Mouse (Mus musculus): ENCODE measurements around the gene Kdelr3. TPM values are rescaled to one million over a fixed set of nuclear protein-coding genes. Genes with fewer than 3 reads are reported as not detected.

Kdelr3 gene
- polyA plus RNA-seq (2017; shearing (Covaris generic)) = not detected

DNA sequence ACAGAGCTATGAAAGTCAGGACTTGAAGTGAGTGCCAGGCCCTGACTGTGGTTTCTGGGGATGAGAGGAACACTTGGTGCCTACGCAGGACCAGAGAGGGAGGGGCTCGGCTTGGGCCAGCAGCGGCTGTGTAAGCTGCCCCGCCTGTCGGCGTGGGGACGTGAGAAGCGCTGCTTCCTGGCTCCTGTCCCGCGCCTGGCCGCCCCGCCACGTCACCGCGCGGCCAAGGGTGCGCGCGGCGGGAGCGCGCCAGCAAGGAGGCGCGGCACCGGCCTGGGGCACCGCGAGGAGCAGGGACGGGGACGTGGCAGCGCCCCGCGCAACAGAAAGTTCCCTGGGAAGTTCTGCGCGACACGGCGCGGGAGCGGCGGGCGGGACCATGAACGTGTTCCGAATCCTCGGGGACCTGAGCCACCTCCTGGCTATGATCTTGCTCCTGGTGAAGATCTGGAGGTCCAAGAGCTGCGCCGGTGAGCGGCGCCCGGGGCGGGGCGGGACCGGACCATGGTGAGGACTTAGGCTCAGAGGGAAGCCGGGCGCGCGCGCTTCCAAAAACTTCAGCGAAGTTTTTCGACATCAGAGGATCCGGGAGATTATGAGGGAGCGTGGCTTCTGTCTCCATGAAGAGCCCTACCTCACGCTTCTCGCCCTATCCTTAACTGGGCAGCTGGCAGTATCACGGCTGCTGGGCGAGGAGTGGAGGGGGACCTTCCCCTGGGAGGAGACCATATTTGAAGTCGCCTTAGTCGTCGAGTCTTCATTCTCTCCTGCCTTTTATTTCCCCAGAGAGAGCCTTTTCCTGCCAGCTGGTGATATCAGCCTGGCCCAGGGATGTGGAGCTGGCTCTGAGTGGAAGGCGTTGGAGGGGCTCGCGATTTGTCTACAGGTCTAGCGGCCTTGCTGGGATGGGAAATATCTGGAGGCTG is at the start of gene Kdelr3:
Gene Kdelr3, plus strand, starts transcription at position 241 of the 926 bp plus-strand sequence.

GRCm38 (mm10) chr15:79504707-79505452 is 11.3 kb upstream of the Kdelr3 start, which contains the start of gene Kcnj4:
TSS of gene Kcnj4 (minus strand) at chr15:79505241.

DNA sequence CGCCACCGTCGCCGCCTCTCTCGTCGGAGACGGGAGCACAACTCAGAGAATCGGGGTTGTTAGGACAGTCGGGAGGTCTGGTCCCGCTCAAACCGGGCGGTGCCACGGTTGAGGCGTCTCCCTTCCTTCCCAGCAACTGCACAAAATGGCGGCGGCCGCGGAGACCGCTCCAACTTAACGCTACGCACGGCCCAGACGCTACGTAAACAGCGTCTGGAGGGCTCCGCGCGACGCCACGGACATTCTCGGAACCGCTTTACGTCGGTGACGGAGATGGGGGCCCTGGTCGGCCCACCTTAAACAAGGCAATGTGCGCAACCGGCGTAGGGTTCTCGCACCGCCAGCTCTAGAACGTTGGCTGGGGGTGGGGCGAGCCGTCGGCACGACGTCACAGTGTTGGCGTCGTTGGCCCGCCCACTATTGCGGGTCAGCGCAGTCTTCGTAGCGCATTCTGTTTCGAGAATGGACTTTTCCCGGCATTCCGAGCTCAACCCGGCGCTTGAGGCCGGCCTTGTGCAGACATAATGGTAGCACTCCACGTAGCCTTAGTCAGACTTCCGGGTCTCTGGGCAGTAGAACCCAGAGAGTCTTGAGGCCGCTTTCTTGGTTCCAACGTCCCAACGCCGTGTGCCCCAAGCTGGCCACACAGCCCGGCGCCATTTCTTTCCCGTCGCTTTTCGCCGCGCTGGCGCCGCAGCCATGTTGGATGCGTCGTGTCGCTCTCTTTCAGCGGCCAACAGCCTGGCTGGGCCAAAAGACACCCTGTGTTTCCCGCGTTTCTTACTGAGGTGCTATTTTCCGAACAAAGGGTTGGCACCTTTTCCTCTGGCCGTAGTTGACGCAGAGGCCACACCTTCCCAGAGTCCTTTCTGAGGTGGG is 30.4 kb downstream of the Kdelr3 start, which contains the start of gene Ddx17:
Gene Ddx17, minus strand, starts transcription at position 332 of the 879 bp plus-strand sequence.

Other genes with a start within 250 kb of the Kdelr3 start
- not detected for gene Baiap2l2, start 230.9 kb upstream of the Kdelr3 start, polyA plus RNA-seq (2017; shearing (Covaris generic))
- gene Pla2g6, start 188.0 kb upstream of the Kdelr3 start, polyA plus RNA-seq (2017; shearing (Covaris generic)) = 17.6 TPM
- 0.92 TPM for gene Maff, start 169.8 kb upstream of the Kdelr3 start, polyA plus RNA-seq (2017; shearing (Covaris generic))
- 26.8 TPM for gene Tmem184b, start 112.8 kb upstream of the Kdelr3 start, polyA plus RNA-seq (2017; shearing (Covaris generic))
- gene Csnk1e, start 60.8 kb upstream of the Kdelr3 start, polyA plus RNA-seq (2017; shearing (Covaris generic)) = 5.2 TPM
- gene Kcnj4, start 11.2 kb upstream of the Kdelr3 start, polyA plus RNA-seq (2017; shearing (Covaris generic)) = not detected
- gene Ddx17, start 30.3 kb downstream of the Kdelr3 start, polyA plus RNA-seq (2017; shearing (Covaris generic)) = 19.7 TPM
- gene Dmc1, start 88.7 kb downstream of the Kdelr3 start, polyA plus RNA-seq (2017; shearing (Covaris generic)) = not detected
- gene Fam227a, start 142.5 kb downstream of the Kdelr3 start, polyA plus RNA-seq (2017; shearing (Covaris generic)) = 0.51 TPM
- 18.2 TPM for gene Cby1, start 142.8 kb downstream of the Kdelr3 start, polyA plus RNA-seq (2017; shearing (Covaris generic))
- 257 TPM for gene Tomm22, start 154.4 kb downstream of the Kdelr3 start, polyA plus RNA-seq (2017; shearing (Covaris generic))
- gene Josd1, start 171.5 kb downstream of the Kdelr3 start, polyA plus RNA-seq (2017; shearing (Covaris generic)) = 3.0 TPM
- 41.7 TPM for gene Gtpbp1, start 174.4 kb downstream of the Kdelr3 start, polyA plus RNA-seq (2017; shearing (Covaris generic))
- gene Sun2, start 226.1 kb downstream of the Kdelr3 start, polyA plus RNA-seq (2017; shearing (Covaris generic)) = 17.5 TPM